Mouse (Mus musculus): ENCODE measurements around the gene Nxpe3. TPM values are rescaled to one million over a fixed set of nuclear protein-coding genes. Genes with fewer than 3 reads are reported as not detected.

Nxpe3 gene
- 0.62 and 0.73 TPM in 2 replicates for polyA plus RNA-seq (2015; fragmentation: Nextera tagmentation; extraction: Ambion mirVana)

GRCm38 (mm10) chr16:55894893-55895650 lies at the start of gene Nxpe3:
Nxpe3 (minus strand) TSS chr16:55895285.

GRCm38 (mm10) chr16:55934453-55935037 lies 39.5 kb upstream of the Nxpe3 start, which contains the start of gene Cep97:
Cep97 (minus strand) TSS chr16:55934855.

GRCm38 (mm10) chr16:55838510-55839474 lies 56.3 kb downstream of the Nxpe3 start, which contains the start of gene Nfkbiz:
Nfkbiz (minus strand) TSS chr16:55838899.

Other genes starting within 250 kb of the Nxpe3 start
- gene Nfkbiz, start 56.4 kb downstream of the Nxpe3 start, polyA plus RNA-seq (2015; fragmentation: Nextera tagmentation; extraction: Ambion mirVana): 2.6 and 4.2 TPM in 2 replicates
- gene Cep97, start 39.6 kb upstream of the Nxpe3 start, polyA plus RNA-seq (2015; fragmentation: Nextera tagmentation; extraction: Ambion mirVana): 1.8 and 2.8 TPM in 2 replicates
- 741 and 781 TPM in 2 replicates for gene Rpl24, start 71.0 kb upstream of the Nxpe3 start, polyA plus RNA-seq (2015; fragmentation: Nextera tagmentation; extraction: Ambion mirVana)
- gene Zbtb11, start 78.6 kb upstream of the Nxpe3 start, polyA plus RNA-seq (2015; fragmentation: Nextera tagmentation; extraction: Ambion mirVana): 7.8 TPM in 2 replicates
- gene Pcnp, start 134.5 kb upstream of the Nxpe3 start, polyA plus RNA-seq (2015; fragmentation: Nextera tagmentation; extraction: Ambion mirVana): 120 and 147 TPM in 2 replicates
- gene Trmt10c, start 142.5 kb upstream of the Nxpe3 start, polyA plus RNA-seq (2015; fragmentation: Nextera tagmentation; extraction: Ambion mirVana): 13.3 and 15.6 TPM in 2 replicates
- 9.8 and 11.1 TPM in 2 replicates for gene Senp7, start 153.1 kb upstream of the Nxpe3 start, polyA plus RNA-seq (2015; fragmentation: Nextera tagmentation; extraction: Ambion mirVana)

Measured in urinary bladder, postnatal 0 days (tissue).